Mouse (Mus musculus): ENCODE data around the gene Raver2. TPM values are rescaled to one million over a fixed set of nuclear protein-coding genes. Genes with fewer than 3 reads are reported as not detected.

The Raver2 gene
- 11.2 TPM for polyA plus RNA-seq (2021)

GRCm38 (mm10) chr4:101068786-101069153 lies at the start of gene Raver2:
TSS of gene Raver2 (plus strand) at chr4:101068983.
- CTCF ChIA-PET = no interaction called here
- in situ Hi-C loops (cut with MboI; ENCODE audit: low pct_unique_long_range_greater_than_20kb) = no loop called here
- ATAC-seq (peak; percentile 44), DNase-seq (ENCODE audit: low read depth, low spot score) (no peak)
- peaks cover 43% of the 10 kb centered on the region for H3K27me3 ChIP-seq
- POLR2A ChIA-PET = no interaction called here
- no peak for TF ChIP-seq CTCF (IDR thresholded peaks at IDR 0.05)

DNA sequence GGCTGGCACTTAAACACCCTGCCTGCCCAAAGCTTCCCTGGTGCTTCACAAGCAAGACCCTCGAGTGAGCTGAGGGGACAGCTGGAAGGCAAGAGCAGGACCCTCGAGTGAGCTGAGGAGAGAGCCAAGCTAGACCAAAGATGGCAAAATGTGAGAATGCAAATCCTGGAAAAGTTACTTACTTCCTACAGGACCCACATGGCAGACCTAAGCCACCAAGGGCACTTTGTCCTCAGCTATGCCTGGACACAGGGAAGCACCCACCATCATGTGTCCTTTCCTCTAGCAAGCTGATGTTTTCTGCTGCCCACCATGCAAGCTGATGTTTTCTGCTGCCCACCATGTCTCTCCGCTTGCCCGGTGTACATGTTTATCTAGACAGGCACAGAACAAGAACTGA lies 48.2 kb upstream of the Raver2 start, which contains the start of gene Gm10577:
Gene Gm10577, minus strand, starts transcription at position 101 of the 400 bp plus-strand sequence.
- TF ChIP-seq CTCF (IDR thresholded peaks at IDR 0.05) = no peak
- ATAC-seq = no peak
- in situ Hi-C loops (cut with MboI; ENCODE audit: low pct_unique_long_range_greater_than_20kb) = no loop called here
- no peak for DNase-seq (ENCODE audit: low read depth, low spot score)
- ChIA-PET CTCF (interaction anchor here (1.1 kb wide), 1 partner anchor 12 kb away, joined by 3 read pairs; no protein-coding TSS in a partner anchor), POLR2A (no interaction called here)
- no peaks in the 10 kb centered on the region for H3K27me3 ChIP-seq

- DNase-seq (ENCODE audit: low read depth, low spot score) (no peak), ATAC-seq (no peak)
- CTCF ChIA-PET = no interaction called here
- POLR2A ChIA-PET = no interaction called here
- in situ Hi-C loops (cut with MboI; ENCODE audit: low pct_unique_long_range_greater_than_20kb) = no loop called here
- no peak for TF ChIP-seq CTCF (IDR thresholded peaks at IDR 0.05)
- no peaks in the 10 kb centered on the region for H3K27me3 ChIP-seq
Observed at GRCm38 (mm10) chr4:101026566-101026965, 42.2 kb upstream of the Raver2 start.

DNA sequence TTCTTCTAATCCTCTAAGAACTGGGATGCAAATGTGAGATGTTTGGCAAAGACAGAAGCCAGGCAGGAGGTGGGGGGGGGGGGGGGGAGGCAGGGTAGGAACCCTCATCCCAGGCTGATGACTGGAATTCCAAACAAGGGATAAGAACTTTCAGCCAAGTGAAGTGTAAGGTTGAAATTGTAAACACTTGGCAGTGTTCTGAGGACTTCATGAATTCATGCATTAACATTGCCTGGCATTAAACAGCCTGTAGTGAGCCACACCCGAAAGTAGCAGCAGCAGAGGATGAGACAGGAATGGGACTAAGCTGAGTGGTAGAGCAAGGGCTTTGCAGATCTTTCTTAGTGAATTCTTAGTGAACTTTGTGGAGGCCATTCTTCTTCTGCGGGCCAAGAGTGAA lies 41.8 kb upstream of the Raver2 start:
- no peak for TF ChIP-seq CTCF (IDR thresholded peaks at IDR 0.05)
- ChIA-PET POLR2A (no interaction called here), CTCF (no interaction called here)
- ATAC-seq = no peak
- no peak for DNase-seq (ENCODE audit: low read depth, low spot score)
- in situ Hi-C loops (cut with MboI; ENCODE audit: low pct_unique_long_range_greater_than_20kb) = no loop called here
- no peaks in the 10 kb centered on the region for H3K27me3 ChIP-seq

DNA sequence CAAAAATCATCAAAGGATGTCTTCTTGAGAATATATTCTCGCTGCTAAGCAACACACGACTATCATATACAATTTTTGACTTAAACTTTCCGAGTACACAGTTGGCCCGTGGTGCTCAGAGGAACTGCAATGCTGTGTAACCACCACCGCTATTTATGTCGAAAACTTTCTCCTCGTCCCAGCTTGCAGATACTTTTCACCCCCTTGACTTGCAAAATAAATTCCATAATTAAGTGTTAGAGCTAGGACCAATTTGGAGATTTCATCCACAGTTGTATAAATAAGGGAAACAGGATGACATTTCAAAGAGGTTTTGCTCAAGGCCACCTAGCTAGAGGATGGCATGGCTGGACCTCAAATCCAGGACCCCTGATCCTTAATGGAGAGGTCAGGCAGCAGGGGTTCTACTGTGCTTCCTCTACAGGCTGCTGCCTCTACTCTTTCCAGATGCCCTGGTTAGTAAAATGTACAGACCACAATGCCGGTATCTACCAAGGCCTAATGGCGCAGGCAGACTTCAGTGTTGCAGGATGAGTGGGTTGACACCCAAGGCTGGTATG lies 40.9 kb upstream of the Raver2 start:
- ATAC-seq (no peak), DNase-seq (ENCODE audit: low read depth, low spot score) (no peak)
- ChIA-PET POLR2A (no interaction called here), CTCF (no interaction called here)
- TF ChIP-seq CTCF (IDR thresholded peaks at IDR 0.05) = no peak
- in situ Hi-C loops (cut with MboI; ENCODE audit: low pct_unique_long_range_greater_than_20kb) = no loop called here
- H3K27me3 ChIP-seq = no peaks in the 10 kb centered on the region

DNA sequence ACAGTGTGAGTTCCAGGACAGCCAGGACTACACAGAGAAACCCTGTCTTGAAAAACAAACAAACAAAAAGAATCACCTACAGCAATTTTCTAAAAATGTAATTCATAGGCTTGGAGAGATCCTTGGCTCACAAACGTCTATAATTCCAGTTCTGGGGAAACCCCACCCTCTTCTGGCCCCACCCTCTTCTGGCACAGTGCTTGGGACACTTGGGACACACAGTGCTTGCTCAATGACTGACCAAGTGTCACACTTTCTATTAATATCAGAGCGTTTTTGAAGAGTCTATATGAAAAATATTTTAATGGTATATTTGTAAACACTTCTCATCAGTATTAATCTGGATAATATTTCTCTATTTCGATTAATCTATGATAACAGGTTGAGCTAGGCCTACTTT lies 35.7 kb upstream of the Raver2 start:
- DNase-seq (ENCODE audit: low read depth, low spot score) = no peak
- TF ChIP-seq CTCF (IDR thresholded peaks at IDR 0.05) = no peak

GRCm38 (mm10) chr4:101035131-101035530 lies 33.7 kb upstream of the Raver2 start:
- DNase-seq (ENCODE audit: low read depth, low spot score) (no peak), ATAC-seq (no peak)
- ChIA-PET POLR2A (interaction anchor here (0.6 kb wide), 1 partner anchor 445 kb away, joined by 4 read pairs; no protein-coding TSS in a partner anchor), CTCF (interaction anchor here (0.8 kb wide), 1 partner anchor 12 kb away, joined by 3 read pairs; no protein-coding TSS in a partner anchor)
- in situ Hi-C loops (cut with MboI; ENCODE audit: low pct_unique_long_range_greater_than_20kb) = no loop called here
- no peaks in the 10 kb centered on the region for H3K27me3 ChIP-seq
- TF ChIP-seq CTCF (IDR thresholded peaks at IDR 0.05) = no peak

More for the DNA sequence above, 35.7 kb upstream of the Raver2 start:
- in situ Hi-C loops (cut with MboI; ENCODE audit: low pct_unique_long_range_greater_than_20kb) = no loop called here
- no peaks in the 10 kb centered on the region for H3K27me3 ChIP-seq
- ATAC-seq = no peak
- POLR2A ChIA-PET = no interaction called here
- CTCF ChIA-PET = no interaction called here

DNA sequence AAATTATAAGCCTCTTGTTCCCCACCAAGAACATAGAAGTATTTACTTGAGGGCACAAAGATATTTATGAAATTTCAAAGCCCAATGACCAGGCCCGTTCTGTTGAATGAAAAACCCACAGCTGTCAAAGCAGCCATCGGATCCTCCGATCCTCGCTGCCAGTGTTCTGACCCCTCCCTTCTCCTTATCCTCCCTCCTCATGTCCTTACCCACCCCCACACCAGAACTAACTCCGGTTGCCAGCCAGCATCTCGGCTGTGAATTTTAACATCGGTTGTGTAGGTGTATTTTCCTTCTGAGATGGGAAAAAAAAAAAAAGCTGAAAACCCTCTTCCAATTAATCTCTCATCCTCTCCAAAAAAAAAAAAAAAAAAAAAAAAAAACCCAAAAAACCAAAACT lies 31.6 kb upstream of the Raver2 start:
- no peak for TF ChIP-seq CTCF (IDR thresholded peaks at IDR 0.05)
- ChIA-PET CTCF (interaction anchor here (1.0 kb wide), 1 partner anchor 12 kb away, joined by 3 read pairs; no protein-coding TSS in a partner anchor), POLR2A (no interaction called here)
- DNase-seq (ENCODE audit: low read depth, low spot score) (no peak), ATAC-seq (no peak)
- in situ Hi-C loops (cut with MboI; ENCODE audit: low pct_unique_long_range_greater_than_20kb) = no loop called here
- H3K27me3 ChIP-seq = no peaks in the 10 kb centered on the region

DNA sequence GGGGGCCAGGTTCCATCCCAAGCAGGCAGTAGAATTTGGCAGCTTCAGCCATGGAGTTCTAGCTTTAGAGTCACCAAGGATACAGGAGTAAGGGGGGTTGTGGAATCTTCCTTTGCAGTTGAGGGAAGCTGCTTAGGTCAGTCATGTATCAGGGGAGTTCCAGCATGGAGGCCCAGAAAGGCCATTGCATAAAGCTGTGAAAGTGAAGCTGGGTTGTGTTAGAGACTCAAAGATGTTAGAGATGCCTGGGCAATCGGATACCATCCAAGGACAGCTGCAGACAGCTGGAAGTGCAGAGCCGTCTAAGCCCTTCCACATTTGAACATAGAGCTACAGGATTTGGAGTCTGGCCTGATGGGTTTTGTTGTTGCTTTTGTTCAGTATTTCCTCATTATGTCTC lies 25.1 kb upstream of the Raver2 start:
- DNase-seq (ENCODE audit: low read depth, low spot score) (no peak), ATAC-seq (no peak)
- in situ Hi-C loops (cut with MboI; ENCODE audit: low pct_unique_long_range_greater_than_20kb) = no loop called here
- TF ChIP-seq CTCF (IDR thresholded peaks at IDR 0.05) = no peak
- POLR2A ChIA-PET = no interaction called here
- CTCF ChIA-PET = no interaction called here
- no peaks in the 10 kb centered on the region for H3K27me3 ChIP-seq

DNA sequence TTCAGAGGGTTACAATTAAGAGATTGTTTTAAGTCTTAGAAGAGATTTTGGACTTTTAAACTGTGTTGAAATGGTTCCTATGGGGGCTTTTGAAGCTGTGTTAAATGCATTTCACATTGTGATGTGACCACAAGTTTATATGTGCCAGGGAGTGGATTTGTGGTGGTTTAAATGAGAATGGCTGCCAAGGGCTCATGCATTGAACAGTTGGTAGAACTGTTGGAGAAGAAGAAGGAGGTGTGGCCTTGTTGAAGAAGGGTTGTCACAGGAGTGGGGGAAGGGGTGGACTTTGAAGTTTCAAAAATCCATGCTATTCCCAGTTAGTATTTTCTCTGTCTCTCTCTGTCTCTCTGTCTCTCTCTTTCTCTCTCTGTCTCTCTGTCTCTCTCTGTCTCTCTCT lies 24.6 kb upstream of the Raver2 start:
- no peaks in the 10 kb centered on the region for H3K27me3 ChIP-seq
- in situ Hi-C loops (cut with MboI; ENCODE audit: low pct_unique_long_range_greater_than_20kb) = no loop called here
- POLR2A ChIA-PET = no interaction called here
- no peak for ATAC-seq
- CTCF ChIA-PET = no interaction called here
- TF ChIP-seq CTCF (IDR thresholded peaks at IDR 0.05) = no peak
- no peak for DNase-seq (ENCODE audit: low read depth, low spot score)

GRCm38 (mm10) chr4:101046576-101046975 lies 22.2 kb upstream of the Raver2 start:
- in situ Hi-C loops (cut with MboI; ENCODE audit: low pct_unique_long_range_greater_than_20kb) = no loop called here
- DNase-seq (ENCODE audit: low read depth, low spot score) (no peak), ATAC-seq (no peak)
- TF ChIP-seq CTCF (IDR thresholded peaks at IDR 0.05) = no peak
- no peaks in the 10 kb centered on the region for H3K27me3 ChIP-seq
- ChIA-PET CTCF (interaction anchor here (1.2 to 1.6 kb wide), 2 partner anchors 12 to 15 kb away, joined by 3 to 5 read pairs; no protein-coding TSS in a partner anchor), POLR2A (no interaction called here)

DNA sequence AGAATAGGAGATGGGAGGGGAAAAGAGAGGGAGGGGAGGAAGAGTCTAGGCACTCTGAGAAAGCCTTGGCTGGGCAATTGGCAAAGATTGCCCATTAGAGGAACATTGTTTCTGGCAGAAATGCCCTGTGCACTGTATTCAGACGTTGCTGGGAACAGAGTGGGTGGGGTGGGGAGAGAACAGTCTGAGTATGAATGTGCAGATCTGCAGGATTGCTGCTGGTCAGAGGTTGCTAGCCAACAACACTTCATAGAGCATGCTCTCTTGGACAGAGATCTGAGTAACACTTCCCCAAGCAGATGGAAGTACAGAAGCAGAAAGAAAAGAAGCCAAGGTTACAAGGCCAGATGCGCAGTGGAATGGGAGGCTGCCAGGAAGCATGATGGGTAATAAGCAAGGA lies 6.6 kb upstream of the Raver2 start:
- TF ChIP-seq CTCF (IDR thresholded peaks at IDR 0.05) = no peak
- in situ Hi-C loops (cut with MboI; ENCODE audit: low pct_unique_long_range_greater_than_20kb) = no loop called here
- no peak for DNase-seq (ENCODE audit: low read depth, low spot score)
- H3K27me3 ChIP-seq = peaks cover 9% of the 10 kb centered on the region
- CTCF ChIA-PET = interaction anchor here (1.0 kb wide), 1 partner anchor 16 kb away, joined by 5 read pairs; no protein-coding TSS in a partner anchor
- no peak for ATAC-seq
- POLR2A ChIA-PET = no interaction called here

All from Patski (cell line).